Mouse (Mus musculus) layer of hippocampus, adult 9-10 months (tissue): ENCODE results near the gene Cox5a.

ENCODE experiments used
- DNase-seq: peaks from one replicate; pipeline ENCODE4 v3.0.0; 2022; ENCODE audit warnings: low spot score

The Cox5a gene

GRCm38 (mm10) chr9:57521056-57521911, at the start of gene Cox5a:
Gene Cox5a, plus strand, starts transcription at chr9:57521274.
- DNase-seq: peak; percentile 80

- peak; percentile 68 for DNase-seq
Measured at GRCm38 (mm10) chr9:57485774-57486173, 35.3 kb upstream of the Cox5a start.

- no peak for DNase-seq
Measured at GRCm38 (mm10) chr9:57487807-57488206, 33.3 kb upstream of the Cox5a start.

- DNase-seq: no peak
Measured at GRCm38 (mm10) chr9:57493532-57493931, 27.5 kb upstream of the Cox5a start.

- DNase-seq: no peak
Measured at GRCm38 (mm10) chr9:57494970-57495369, 26.1 kb upstream of the Cox5a start.

- no peak for DNase-seq
Measured at GRCm38 (mm10) chr9:57497236-57497635, 23.8 kb upstream of the Cox5a start.

GRCm38 (mm10) chr9:57498536-57498935, 22.5 kb upstream of the Cox5a start:
- DNase-seq: no peak

- DNase-seq: no peak
Measured at GRCm38 (mm10) chr9:57501452-57501851, 19.6 kb upstream of the Cox5a start.

- DNase-seq: no peak
Measured at GRCm38 (mm10) chr9:57501861-57502260, 19.2 kb upstream of the Cox5a start.

GRCm38 (mm10) chr9:57502911-57503621, 18.0 kb upstream of the Cox5a start:
- no peak for DNase-seq

GRCm38 (mm10) chr9:57503622-57504380, 17.3 kb upstream of the Cox5a start, which contains the start of gene Rpp25:
Gene Rpp25, plus strand, starts transcription at chr9:57504026.
- no peak for DNase-seq

GRCm38 (mm10) chr9:57504381-57504700, 16.7 kb upstream of the Cox5a start:
- DNase-seq: no peak

- DNase-seq: no peak
Measured at GRCm38 (mm10) chr9:57504891-57505290, 16.2 kb upstream of the Cox5a start.

- no peak for DNase-seq
Measured at GRCm38 (mm10) chr9:57505700-57506099, 15.4 kb upstream of the Cox5a start.

- no peak for DNase-seq
Measured at GRCm38 (mm10) chr9:57510577-57510976, 10.5 kb upstream of the Cox5a start.

- DNase-seq: peak; percentile 62
Measured at GRCm38 (mm10) chr9:57517113-57517512, 4.0 kb upstream of the Cox5a start.

- no peak for DNase-seq
Measured at GRCm38 (mm10) chr9:57520375-57521055, 559 bp upstream of the Cox5a start.

GRCm38 (mm10) chr9:57522114-57522860, 1.2 kb downstream of the Cox5a start:
- no peak for DNase-seq

GRCm38 (mm10) chr9:57522861-57523246, 1.8 kb downstream of the Cox5a start:
- DNase-seq: no peak

- peak; percentile 54 for DNase-seq
Measured at GRCm38 (mm10) chr9:57523754-57524153, 2.7 kb downstream of the Cox5a start.

GRCm38 (mm10) chr9:57524439-57524838, 3.4 kb downstream of the Cox5a start:
- DNase-seq: no peak
